Mouse (Mus musculus): ENCODE data around the gene Zdhhc17.

Zdhhc17 gene

DNA sequence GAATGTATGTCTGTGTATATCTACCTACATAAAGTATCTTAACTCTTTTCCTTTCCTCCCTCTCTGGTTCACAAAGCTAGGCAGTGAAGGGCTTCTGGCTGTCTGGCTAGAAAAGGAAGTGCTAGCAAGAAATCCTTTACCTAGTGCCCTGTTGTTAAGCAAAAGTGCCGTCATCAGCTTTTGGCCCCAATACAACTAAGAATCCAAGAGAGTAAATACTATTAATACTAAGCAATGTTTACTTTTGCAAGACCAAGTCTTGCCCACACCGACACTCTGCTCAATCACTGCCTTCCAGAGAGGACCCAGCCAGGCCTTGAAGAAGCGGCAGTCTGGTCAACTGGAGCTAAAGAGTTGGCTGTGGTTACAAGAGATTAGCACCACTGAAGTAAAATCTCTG is 38.9 kb downstream of the Zdhhc17 start:
- in situ Hi-C loops (cut with MboI; ENCODE audit: unreplicated experiment in 2 of 2), result loop anchor here (10.0 kb wide), 2 partner anchors 176 to 246 kb away; no protein-coding TSS in a partner anchor

DNA sequence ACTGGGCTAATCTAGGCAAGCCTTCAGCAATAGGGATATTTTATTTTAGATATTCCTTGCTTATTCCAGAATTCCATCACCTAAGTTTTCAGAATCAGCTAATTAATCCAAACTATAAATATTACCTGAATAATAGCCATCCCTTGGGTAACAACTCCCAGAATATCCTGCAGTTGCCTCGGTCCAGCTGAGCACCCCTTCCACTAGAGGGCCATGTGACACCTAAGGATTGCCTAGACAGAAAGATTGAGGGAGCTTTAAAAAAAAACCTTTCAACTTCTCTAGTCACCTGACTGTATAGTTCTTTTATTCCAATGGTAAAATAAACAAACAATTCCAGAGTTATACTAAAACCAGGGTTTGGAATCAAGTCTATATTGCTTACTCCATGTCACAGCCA is 47.8 kb downstream of the Zdhhc17 start:
- in situ Hi-C loops (cut with MboI; ENCODE audit: unreplicated experiment in 2 of 2), result no loop called here

DNA sequence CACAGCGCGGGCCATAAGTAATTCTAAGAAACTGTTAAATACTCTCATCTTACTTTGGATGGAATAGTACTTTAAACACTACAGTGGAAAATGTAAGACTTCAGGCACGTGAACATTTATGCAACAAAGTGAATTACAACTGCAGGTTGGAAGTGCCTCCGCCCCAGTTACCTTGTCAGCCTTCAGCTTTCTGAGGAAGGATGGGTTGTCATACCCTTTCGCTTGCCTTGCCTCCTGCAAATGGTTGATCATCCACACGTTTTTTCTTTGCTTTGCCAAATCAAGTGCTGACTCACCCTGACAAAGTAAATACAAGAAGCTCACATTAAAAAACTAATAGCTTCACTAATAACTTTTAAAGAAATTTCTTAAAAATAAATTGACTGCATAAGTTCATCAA is 49.1 kb downstream of the Zdhhc17 start:
- in situ Hi-C loops (cut with MboI; ENCODE audit: unreplicated experiment in 2 of 2), result no loop called here

DNA sequence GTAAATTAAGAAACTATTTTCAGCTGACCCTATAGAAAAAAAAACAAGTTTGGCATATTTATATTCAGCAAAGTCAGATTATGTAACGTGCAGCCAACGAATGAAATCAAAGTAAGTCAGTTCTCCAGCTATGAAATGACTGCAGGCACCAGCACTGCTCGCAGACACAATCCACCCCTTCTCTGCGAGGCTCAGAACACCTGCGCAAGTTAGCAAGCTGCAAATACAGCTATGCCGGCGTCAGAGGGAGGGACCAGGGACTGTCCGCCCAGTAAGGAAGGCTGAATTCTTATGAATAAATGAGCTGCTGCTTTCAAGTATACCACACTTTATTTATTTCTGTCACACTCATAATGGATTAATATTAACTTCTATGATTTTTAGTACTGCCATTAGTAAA is 50.2 kb downstream of the Zdhhc17 start:
- in situ Hi-C loops (cut with MboI; ENCODE audit: unreplicated experiment in 2 of 2), result no loop called here

DNA sequence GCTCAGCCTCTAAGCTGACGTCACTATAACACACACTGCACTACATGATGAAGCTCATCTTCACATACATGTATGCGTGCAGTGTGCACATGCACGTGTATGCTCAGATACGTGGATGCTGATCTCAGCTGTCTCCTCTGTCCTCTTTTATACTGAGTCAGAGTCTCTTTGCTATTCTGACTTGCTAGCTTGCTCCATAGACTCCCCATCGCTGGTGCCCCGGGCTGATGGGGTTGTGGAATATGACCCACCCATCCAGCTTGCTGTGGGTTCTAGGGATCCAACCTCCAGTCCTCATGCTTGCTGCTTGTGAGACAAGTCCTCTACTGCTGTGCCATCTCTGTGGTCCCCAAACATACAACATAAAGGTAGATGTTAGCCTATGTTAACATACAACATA is 51.1 kb downstream of the Zdhhc17 start:
- in situ Hi-C loops (cut with MboI; ENCODE audit: unreplicated experiment in 2 of 2), result no loop called here

DNA sequence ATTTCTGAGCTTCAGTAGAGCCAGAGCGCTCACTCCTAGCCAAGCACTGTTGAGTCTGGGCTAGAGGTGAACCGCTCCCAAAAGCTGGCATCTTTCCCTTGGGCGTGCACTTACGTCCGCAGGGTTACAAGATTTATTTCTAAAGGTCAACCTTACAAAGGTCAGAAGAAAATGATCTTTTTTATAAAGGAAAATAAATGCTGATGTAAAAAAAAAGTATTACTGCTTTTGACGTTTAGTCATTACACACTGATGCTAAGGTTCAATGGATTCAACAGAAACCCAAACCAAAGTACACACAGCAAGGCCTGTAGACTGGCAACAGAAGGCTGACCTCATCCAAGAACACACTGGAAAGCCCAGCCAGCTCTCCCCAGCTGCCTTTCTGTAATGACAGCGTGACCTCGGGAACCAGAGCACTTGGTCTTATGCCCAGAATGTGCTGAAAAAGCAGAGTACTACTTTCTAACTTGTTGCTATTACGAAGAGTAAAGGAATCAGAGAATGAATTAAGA is 56.9 kb downstream of the Zdhhc17 start:
- in situ Hi-C loops (cut with MboI; ENCODE audit: unreplicated experiment in 2 of 2), result no loop called here

DNA sequence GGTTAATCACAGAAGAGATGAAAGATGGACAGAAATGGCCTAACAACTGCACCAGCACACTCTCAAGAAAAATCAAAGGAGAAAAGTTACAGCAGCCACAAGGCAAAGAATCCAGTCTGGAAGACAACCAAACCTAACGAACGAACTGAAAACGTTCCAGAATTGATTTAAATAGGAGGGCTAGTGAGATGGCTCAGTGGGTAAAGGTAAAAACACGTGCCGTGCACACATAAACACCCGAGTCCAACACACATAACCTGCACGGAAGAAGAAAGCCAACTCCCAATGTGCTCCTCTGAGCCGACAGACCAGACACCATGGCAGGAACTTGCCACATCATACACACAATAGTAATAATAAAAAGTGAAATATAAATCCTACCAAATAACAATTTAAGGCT is 57.7 kb downstream of the Zdhhc17 start:
- in situ Hi-C loops (cut with MboI; ENCODE audit: unreplicated experiment in 2 of 2), result no loop called here

DNA sequence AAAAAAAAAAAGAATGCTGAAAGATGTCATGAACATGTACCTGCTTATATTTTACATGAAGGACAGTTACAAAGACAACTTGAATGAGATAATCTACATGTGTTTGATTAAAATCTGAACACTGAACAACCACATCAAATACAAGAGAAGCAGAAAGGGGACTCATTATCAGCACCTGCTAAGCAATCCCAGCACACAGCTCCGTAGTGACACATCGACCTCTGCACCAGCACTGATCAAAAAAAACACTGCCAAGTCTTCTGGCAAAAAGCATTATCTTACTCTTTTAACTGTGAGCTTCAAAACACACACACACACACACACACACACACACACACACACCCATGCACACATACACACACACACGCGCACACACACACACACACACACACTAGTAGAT is 58.2 kb downstream of the Zdhhc17 start:
- in situ Hi-C loops (cut with MboI; ENCODE audit: unreplicated experiment in 2 of 2), result no loop called here

DNA sequence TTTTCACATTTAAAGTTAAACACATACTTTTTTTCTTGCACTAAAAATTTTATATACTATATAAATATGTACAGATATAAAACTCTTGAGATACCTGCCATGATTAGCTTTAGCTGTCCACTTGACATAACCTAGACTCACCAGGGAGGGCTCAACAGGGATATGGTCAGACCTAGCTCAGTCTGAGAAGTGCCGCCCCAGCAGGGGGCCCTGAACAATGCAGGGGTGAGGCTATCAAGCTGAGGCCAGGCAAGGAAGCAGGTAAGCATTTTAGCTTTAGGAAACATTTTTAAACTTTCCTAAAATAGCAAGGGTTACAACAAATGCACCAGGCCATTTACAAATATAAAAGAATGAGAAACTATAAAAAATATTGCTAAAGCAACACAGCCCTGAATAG is 58.8 kb downstream of the Zdhhc17 start:
- in situ Hi-C loops (cut with MboI; ENCODE audit: unreplicated experiment in 2 of 2), result no loop called here

DNA sequence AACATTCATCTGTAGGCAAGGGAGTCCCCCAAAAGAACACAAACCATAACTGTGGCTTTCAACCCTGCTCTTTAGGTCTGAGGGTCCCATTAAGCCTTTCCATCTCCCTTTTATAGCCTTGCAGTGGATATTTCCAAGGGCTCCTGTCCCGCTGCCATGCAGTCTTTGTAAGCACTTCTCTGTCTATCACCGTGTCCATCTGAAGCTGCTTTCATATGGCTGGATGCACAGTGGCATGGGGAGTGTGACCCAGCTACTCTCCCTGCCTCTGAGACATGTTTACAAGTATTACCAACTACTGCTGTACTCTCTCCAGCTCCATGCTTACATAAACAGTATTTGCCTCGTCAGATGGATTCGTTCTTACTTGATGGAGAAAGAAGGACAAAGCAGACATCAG is 62.4 kb downstream of the Zdhhc17 start:
- in situ Hi-C loops (cut with MboI; ENCODE audit: unreplicated experiment in 2 of 2), result no loop called here

DNA sequence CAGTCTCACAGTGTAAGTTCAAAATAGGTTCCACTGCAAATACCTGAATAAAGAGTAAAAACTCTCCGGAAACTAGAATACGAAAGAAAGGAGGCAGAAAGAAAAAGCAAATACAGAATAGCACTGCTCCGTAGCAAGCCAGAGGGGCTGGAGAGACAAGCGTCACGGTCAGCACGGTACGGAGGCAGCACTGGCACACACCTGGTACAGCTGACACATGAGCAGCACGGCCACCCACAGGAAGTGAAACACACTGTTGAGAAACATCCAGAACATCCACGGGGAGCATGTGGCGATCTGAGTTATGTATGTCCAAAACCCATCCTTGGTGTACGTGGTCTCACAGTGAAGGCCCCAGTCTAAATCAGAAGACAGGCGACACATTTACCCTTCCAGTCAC is 64.0 kb downstream of the Zdhhc17 start:
- in situ Hi-C loops (cut with MboI; ENCODE audit: unreplicated experiment in 2 of 2), result no loop called here

DNA sequence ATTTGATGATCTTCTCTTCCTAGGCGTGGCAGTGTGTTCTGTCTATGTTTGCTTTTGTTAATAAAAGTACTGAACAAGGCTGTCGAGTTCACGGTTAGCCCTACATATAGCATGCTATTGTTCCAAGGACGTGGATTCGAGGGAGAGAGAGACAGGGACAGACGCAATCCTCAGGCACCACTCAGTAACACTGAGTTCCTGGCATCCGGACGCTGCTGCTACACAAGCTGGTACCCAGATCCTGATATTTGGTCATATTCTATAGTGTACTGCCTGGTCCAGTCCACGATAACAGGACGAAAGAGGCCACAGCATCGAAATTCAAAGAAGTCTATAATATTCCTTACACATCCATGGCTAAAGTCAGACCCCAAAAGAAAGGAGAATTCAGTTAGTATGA is 65.8 kb downstream of the Zdhhc17 start:
- in situ Hi-C loops (cut with MboI; ENCODE audit: unreplicated experiment in 2 of 2), result no loop called here

DNA sequence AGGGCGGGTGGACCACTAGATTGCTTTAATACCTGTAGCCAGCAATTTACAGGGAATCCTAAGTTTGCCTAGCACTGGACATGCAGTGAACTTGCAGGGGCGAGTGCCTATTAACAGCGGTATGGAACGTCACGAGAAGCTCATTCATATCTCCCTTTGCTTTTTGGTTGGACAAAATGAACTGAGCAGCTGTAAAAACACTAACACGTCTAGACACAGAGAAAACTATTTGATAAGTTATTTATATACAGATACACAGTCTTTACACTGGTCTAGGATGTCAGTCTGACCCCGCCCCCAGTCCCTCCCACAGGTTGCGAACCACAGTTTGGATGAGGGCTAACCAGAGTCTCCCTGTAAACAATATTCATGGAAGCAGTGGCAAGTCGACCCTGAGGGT is 67.1 kb downstream of the Zdhhc17 start:
- in situ Hi-C loops (cut with MboI; ENCODE audit: unreplicated experiment in 2 of 2), result no loop called here

DNA sequence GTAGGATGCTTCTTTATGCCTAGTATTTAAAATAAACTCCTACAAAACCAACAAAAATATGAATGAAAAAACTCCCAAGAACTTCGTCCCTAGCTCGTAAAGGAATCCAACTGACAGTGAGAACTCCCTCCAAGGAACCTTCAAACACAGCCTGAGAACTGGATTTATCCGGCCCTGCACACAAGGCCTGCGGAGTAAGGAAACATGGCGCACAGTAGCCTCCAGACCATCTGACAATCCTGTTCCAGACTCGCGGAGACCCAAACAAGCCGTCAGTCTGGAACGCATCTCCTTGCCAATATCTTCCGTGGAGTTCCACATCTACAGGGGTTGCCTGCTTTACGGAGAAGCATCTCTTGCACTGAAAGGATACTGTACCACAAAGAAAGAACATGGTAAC is 68.0 kb downstream of the Zdhhc17 start:
- in situ Hi-C loops (cut with MboI; ENCODE audit: unreplicated experiment in 2 of 2), result no loop called here

DNA sequence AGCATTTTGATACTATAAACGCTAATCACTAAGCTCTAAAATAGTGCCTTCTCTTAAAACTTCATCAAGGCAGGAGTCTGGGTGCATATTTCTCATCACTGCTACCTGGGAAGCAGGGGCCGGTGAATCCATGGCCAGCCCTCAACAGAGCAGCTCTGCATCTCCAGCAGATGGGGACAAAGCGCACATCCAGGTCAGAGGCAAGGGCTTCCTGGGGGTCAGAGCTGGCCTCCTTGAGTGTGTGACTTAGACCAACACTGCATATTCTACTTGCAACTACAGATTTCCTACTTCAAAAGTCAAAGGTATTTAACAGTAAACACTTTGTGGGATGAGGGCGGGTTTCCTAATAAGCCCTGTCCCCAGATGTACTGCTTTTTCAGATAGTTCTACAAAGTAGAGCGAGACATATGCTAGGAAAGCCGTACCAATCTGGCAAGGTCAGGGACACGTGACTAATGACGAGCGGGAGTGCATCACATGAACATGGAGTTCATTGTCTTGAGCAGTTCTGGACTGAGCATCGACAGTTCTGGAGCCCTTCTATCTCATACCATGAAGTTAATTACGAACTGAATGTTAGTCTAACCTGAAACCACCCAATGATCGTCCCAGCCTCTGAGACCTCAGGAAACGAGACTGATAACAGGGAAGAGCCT is 69.1 kb downstream of the Zdhhc17 start:
- in situ Hi-C loops (cut with MboI; ENCODE audit: unreplicated experiment in 2 of 2), result no loop called here

DNA sequence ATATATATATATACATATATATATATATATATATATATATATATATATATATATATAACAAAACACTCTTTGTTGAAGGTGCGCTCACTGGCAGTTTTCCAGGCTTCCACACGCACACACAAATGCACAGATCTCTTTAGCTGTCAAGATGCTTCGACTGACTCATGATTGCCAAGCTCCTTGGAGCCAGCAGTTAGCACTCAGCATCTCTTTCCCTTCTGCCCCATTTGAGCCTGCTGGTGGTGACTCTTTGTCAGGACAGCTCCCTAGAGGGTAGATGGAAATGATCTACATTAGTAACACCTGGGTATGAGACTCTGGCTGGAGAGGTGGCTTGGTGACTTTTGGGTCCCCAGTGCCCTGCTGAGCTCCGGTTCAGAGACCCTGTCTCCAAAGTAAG is 70.2 kb downstream of the Zdhhc17 start:
- in situ Hi-C loops (cut with MboI; ENCODE audit: unreplicated experiment in 2 of 2), result no loop called here

DNA sequence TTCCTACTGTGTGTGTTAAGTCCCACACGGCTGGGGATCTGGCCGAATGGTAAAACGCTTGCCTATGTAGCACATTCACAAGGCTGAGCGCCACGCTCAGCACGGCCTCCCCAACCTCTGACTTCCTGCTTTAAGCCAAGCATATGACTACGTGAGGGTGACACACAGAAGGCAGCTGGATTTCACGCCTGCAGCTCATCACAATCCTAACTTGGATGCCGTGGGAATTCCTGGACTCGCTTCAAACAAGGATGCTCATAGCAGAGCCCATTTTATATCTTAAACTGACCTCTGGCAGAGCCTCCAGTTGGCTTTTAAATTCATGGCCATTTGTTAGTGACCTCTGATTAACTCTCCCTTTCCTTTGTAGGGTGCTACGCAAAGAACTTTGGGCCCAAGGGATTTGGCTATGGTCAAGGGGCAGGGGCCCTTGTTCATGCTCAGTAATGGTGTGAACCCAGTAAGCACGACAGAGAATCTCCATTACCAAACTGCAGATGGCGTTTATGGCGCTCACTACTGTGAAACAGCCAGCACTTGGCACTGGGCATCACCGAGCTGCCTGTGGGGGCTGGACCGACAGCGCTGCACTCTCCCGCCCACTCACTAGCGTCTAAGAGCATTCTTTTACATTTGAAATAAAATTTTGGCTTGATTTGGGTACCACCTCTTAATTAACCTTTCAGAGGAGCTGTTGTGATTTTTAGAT is 70.9 kb downstream of the Zdhhc17 start:
- in situ Hi-C loops (cut with MboI; ENCODE audit: unreplicated experiment in 2 of 2), result no loop called here

DNA sequence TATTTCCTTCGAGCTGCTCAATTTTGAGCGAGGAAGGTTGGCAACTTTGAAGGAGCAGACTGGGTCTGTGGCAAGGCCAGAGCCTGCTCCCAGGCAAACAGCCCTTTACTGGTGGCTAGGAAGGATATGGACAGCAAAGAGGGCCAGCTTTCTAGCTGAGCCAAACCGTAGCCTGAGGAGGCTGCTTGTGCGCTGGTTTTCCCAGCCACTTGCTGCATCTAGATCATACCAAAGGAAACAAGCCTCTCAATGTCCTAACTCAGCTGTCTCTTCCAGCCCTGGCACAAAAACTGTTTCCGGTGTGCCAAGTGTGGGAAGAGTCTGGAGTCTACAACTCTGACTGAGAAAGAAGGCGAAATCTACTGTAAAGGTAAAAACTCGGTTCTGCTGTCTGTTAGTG is 71.6 kb downstream of the Zdhhc17 start:
- in situ Hi-C loops (cut with MboI; ENCODE audit: unreplicated experiment in 2 of 2), result no loop called here

DNA sequence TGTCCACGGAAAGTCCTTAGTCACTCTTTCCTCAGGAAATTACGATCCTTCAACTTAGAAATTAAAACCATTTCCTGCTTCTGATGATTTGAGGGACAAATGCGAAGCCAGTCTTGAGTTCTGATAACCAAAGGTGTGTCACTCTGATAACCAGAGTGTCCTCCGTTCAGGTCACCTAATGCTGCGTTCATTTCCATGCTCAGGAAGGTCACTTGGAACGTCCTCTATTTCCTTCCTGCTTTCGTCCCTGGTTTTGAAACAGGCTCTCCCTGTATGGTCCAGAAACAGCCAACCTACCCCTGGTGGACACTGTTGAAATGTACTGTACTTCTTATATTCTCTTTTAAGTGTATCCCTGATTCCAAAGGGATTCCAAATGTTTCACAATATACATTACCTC is 74.3 kb downstream of the Zdhhc17 start:
- in situ Hi-C loops (cut with MboI; ENCODE audit: unreplicated experiment in 2 of 2), result no loop called here

DNA sequence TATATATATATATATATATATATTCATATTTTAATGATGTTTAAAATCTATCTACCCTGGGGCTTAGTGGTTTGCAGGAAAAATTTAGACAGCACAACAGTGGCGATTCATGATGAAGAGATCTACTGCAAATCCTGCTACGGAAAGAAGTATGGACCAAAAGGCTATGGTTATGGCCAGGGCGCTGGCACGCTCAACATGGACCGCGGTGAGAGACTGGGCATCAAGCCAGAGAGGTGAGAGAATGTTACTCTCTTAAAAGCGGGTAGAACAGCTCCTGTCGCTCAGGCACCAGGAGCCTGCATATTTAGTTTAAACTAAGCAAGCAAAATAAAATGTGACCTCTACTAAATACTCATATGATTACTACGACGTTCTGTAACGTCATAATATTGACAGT is 74.9 kb downstream of the Zdhhc17 start:
- in situ Hi-C loops (cut with MboI; ENCODE audit: unreplicated experiment in 2 of 2), result no loop called here

DNA sequence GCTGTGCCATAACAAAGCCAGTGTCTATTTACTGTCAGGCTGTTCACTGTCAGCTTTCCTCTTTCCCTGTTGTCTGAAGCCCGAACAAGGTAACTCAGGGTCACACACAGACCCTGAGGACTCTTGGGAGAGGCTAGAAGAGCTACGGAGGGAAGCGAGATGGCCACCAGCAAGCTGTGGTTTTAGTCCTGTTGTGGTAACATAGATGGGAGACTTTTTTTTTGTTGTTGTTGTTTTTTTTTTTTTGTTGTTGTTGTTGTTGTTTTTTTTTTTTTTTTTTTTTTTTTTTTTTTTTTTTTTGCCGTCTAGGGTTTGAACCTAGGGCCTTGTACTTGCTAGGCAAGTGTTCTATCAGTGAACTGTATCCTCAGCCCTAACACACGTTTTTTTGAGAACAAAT is 76.4 kb downstream of the Zdhhc17 start:
- in situ Hi-C loops (cut with MboI; ENCODE audit: unreplicated experiment in 2 of 2), result no loop called here

DNA sequence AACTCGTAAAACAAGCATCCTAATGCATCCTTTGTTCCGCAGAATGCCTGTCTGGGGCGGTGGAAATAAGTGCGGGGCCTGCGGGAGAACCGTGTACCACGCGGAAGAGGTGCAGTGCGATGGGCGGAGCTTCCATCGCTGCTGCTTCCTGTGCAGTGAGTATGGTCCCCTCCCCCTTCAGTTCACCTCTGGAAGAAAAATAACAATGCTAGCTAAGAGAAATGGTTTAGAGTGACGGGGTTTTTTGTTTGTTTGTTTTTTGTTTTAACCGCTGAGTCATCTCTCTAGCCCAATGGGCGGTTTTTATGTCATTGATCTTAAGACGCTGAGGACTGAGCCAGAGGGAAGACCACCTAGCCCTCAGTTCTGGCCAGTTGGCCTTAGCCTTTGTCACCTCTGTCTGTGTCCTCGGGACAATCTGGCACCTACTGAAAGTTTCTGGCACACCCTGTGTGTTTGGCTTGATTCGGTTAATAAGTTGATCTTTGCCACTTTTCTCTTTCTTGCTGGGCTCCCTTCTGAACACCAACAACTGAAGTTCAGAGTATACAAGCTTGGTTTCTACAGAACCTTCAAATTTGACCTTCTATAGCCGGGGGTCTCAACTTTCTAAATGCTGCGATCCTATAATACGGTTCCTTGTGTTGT is 77.9 kb downstream of the Zdhhc17 start:
- in situ Hi-C loops (cut with MboI; ENCODE audit: unreplicated experiment in 2 of 2), result no loop called here

All from v-Abl transformed pro-B cells (cell line).